Mouse (Mus musculus): ENCODE results near the gene Gm20458. TPM values are rescaled to one million over a fixed set of nuclear protein-coding genes. Genes with fewer than 3 reads are reported as not detected.

The Gm20458 gene
- polyA plus RNA-seq, 1 experiment, result 31.6 TPM

Other genes starting within 250 kb of the Gm20458 start
- not detected for gene Wfdc15b, start 239.3 kb upstream of the Gm20458 start, polyA plus RNA-seq (2012; fragmentation: generic; extraction: Trizol)
- gene Svs2, start 222.5 kb upstream of the Gm20458 start, polyA plus RNA-seq (2012; fragmentation: generic; extraction: Trizol), result not detected
- gene Svs3b, start 204.3 kb upstream of the Gm20458 start, polyA plus RNA-seq (2012; fragmentation: generic; extraction: Trizol), result not detected
- not detected for gene Svs4, start 182.5 kb upstream of the Gm20458 start, polyA plus RNA-seq (2012; fragmentation: generic; extraction: Trizol)
- gene Svs3a, start 171.7 kb upstream of the Gm20458 start, polyA plus RNA-seq (2012; fragmentation: generic; extraction: Trizol), result not detected
- gene Svs6, start 144.2 kb upstream of the Gm20458 start, polyA plus RNA-seq (2012; fragmentation: generic; extraction: Trizol), result not detected
- gene Svs5, start 128.2 kb upstream of the Gm20458 start, polyA plus RNA-seq (2012; fragmentation: generic; extraction: Trizol), result not detected
- gene Slpi, start 71.9 kb upstream of the Gm20458 start, polyA plus RNA-seq (2012; fragmentation: generic; extraction: Trizol), result 9.4 TPM
- 0.06 TPM for gene Rbpjl, start 57.8 kb upstream of the Gm20458 start, polyA plus RNA-seq (2012; fragmentation: generic; extraction: Trizol)
- gene Matn4, start 55.8 kb upstream of the Gm20458 start, polyA plus RNA-seq (2012; fragmentation: generic; extraction: Trizol), result 0.01 TPM
- 52.4 TPM for gene Sdc4, start 17.1 kb upstream of the Gm20458 start, polyA plus RNA-seq (2012; fragmentation: generic; extraction: Trizol)
- gene Sys1, start 4.0 kb upstream of the Gm20458 start, polyA plus RNA-seq (2012; fragmentation: generic; extraction: Trizol), result 47.6 TPM
- gene Trp53tg5, start 12.8 kb downstream of the Gm20458 start, polyA plus RNA-seq (2012; fragmentation: generic; extraction: Trizol), result not detected
- gene Dbndd2, start 25.1 kb downstream of the Gm20458 start, polyA plus RNA-seq (2012; fragmentation: generic; extraction: Trizol), result 16.4 TPM
- gene Pigt, start 36.6 kb downstream of the Gm20458 start, polyA plus RNA-seq (2012; fragmentation: generic; extraction: Trizol), result 79.2 TPM
- not detected for gene Wfdc2, start 101.4 kb downstream of the Gm20458 start, polyA plus RNA-seq (2012; fragmentation: generic; extraction: Trizol)
- gene Spint3, start 112.5 kb downstream of the Gm20458 start, polyA plus RNA-seq (2012; fragmentation: generic; extraction: Trizol), result not detected
- not detected for gene Wfdc6a, start 124.5 kb downstream of the Gm20458 start, polyA plus RNA-seq (2012; fragmentation: generic; extraction: Trizol)
- gene Eppin, start 132.6 kb downstream of the Gm20458 start, polyA plus RNA-seq (2012; fragmentation: generic; extraction: Trizol), result not detected
- not detected for gene Wfdc6b, start 152.6 kb downstream of the Gm20458 start, polyA plus RNA-seq (2012; fragmentation: generic; extraction: Trizol)
- not detected for gene Wfdc8, start 152.7 kb downstream of the Gm20458 start, polyA plus RNA-seq (2012; fragmentation: generic; extraction: Trizol)
- not detected for gene Wfdc16, start 177.8 kb downstream of the Gm20458 start, polyA plus RNA-seq (2012; fragmentation: generic; extraction: Trizol)
- gene Wfdc10, start 195.1 kb downstream of the Gm20458 start, polyA plus RNA-seq (2012; fragmentation: generic; extraction: Trizol), result not detected
- gene Wfdc9, start 195.6 kb downstream of the Gm20458 start, polyA plus RNA-seq (2012; fragmentation: generic; extraction: Trizol), result not detected
- not detected for gene Wfdc11, start 213.1 kb downstream of the Gm20458 start, polyA plus RNA-seq (2012; fragmentation: generic; extraction: Trizol)
- gene Wfdc13, start 224.1 kb downstream of the Gm20458 start, polyA plus RNA-seq (2012; fragmentation: generic; extraction: Trizol), result 0.04 TPM
- gene Spint4, start 237.5 kb downstream of the Gm20458 start, polyA plus RNA-seq (2012; fragmentation: generic; extraction: Trizol), result not detected

Measured in myocyte (in vitro differentiated cells).